Mouse (Mus musculus): ENCODE measurements around the gene Piga.

- no peak for TF ChIP-seq EP300 (IDR thresholded peaks at IDR 0.05; ENCODE audit: low read depth)
- TF ChIP-seq CTCF (IDR thresholded peaks at IDR 0.05; ENCODE audit: low read depth) = no peak
Observed at GRCm38 (mm10) chrX:164445601-164446000, 26.0 kb downstream of the Piga start.

Data from liver, postnatal 0 days (tissue).